Mouse (Mus musculus) intestine, embryonic 14.5 days (tissue): Measurements from ENCODE around the gene Sirpa. TPM values are rescaled to one million over a fixed set of nuclear protein-coding genes. Genes with fewer than 3 reads are reported as not detected.

Experiments used
- ATAC-seq: fragments of 200-750 bp; cut with Nextera tagmentation; replicated peaks from 2 replicates; pipeline ENCODE4 v1.8.0; 2017; ENCODE audit warnings: low read depth, moderate number of reproducible peaks, moderate TSS enrichment, moderate library complexity; ENCODE audit not compliant: low FRiP score, low TSS enrichment
- DNase-seq: peaks from one replicate; pipeline ENCODE4 v3.0.0-alpha.2; 2018; ENCODE audit warnings: low spot score
- H3K27ac ChIP-seq: fragments of 300-500 bp; sonication (generic); 2 replicates; pipeline ENCODE4 v1.5.1; 2014; ENCODE audit warnings: low read depth, mild to moderate bottlenecking, control low read depth
- H3K27me3 ChIP-seq: fragments of 300-500 bp; sonication (generic); replicated peaks from 2 replicates; pipeline ENCODE4 v1.6.1; 2014; ENCODE audit warnings: low read length, control low read depth; ENCODE audit not compliant: control insufficient read depth, insufficient read depth
- H3K36me3 ChIP-seq: fragments of 300-500 bp; sonication (generic); 2 replicates; pipeline ENCODE4 v1.6.1; 2014; ENCODE audit warnings: low read length, control low read depth; ENCODE audit not compliant: control insufficient read depth, insufficient read depth
- H3K4me1 ChIP-seq: fragments of 300-500 bp; sonication (generic); replicated peaks from 2 replicates; pipeline ENCODE4 v1.6.1; 2014; ENCODE audit warnings: low read length, control low read depth, mixed read lengths; ENCODE audit not compliant: control insufficient read depth, insufficient read depth
- H3K4me2 ChIP-seq: fragments of 300-500 bp; sonication (generic); 2 replicates; pipeline ENCODE4 v1.6.1; 2014; ENCODE audit warnings: low read length
- H3K4me3 ChIP-seq: fragments of 300-500 bp; sonication (generic); 2 replicates; pipeline ENCODE4 v1.5.1; 2014; ENCODE audit warnings: low read depth, low read length, control low read depth, mixed read lengths
- H3K9ac ChIP-seq: fragments of 300-500 bp; sonication (generic); 2 replicates; pipeline ENCODE4 v1.6.1; 2014; ENCODE audit warnings: mild to moderate bottlenecking, low read length
- H3K9me3 ChIP-seq: fragments of 300-500 bp; sonication (generic); 2 replicates; pipeline ENCODE4 v1.6.1; 2016; ENCODE audit warnings: low read length, control low read depth; ENCODE audit not compliant: control insufficient read depth
- WGBS: fragments of 180-500 bp; shearing (Covaris S2); extraction: QIAGEN DNeasy Blood & Tissue Kit; methylation state at CpG from one replicate; pipeline ENCODE4 v1.1.7; 2014; 5-methylcytosine and 5-hydroxymethylcytosine counted together
- polyA plus RNA-seq: library from polyadenylated mRNA; unstranded; fragments of >200 nt; fragmentation: Nextera tagmentation; extraction: Ambion mirVana; gene quantifications from 2 replicates; pipeline ENCODE4 v1.2.1, GENCODE M21; 2014

Sirpa gene
- polyA plus RNA-seq, 1 experiment from 2014 or later = 29.9 TPM

- 46% methylated on average over 12 of the region's 12 CpGs for WGBS
Measured at GRCm38 (mm10) chr2:129558008-129558874, 34.4 kb upstream of the Sirpa start.

GRCm38 (mm10) chr2:129558875-129559219, 33.8 kb upstream of the Sirpa start:
- Histone ChIP-seq H3K9ac (no peak overlapping the region), H3K27me3 (no peaks in the 10 kb centered on the region), H3K9me3 (no peaks in the 10 kb centered on the region), H3K4me3 (no peak overlapping the region), H3K36me3 (no peaks in the 10 kb centered on the region), H3K27ac (no peak overlapping the region), H3K4me1 (no peaks in the 10 kb centered on the region), H3K4me2 (no peak overlapping the region)
- DNase-seq (no peak), ATAC-seq (no peak)
- 52% methylated on average over 3 of the region's 3 CpGs for WGBS

More at GRCm38 (mm10) chr2:129558008-129558874, 34.4 kb upstream of the Sirpa start:
- no peak for DNase-seq
- H3K4me1 ChIP-seq = no peaks in the 10 kb centered on the region
- no peak overlapping the region for H3K4me2 ChIP-seq
- no peak for ATAC-seq
- H3K4me3 ChIP-seq = no peak overlapping the region
- no peaks in the 10 kb centered on the region for H3K36me3 ChIP-seq
- no peaks in the 10 kb centered on the region for H3K27me3 ChIP-seq
- no peaks in the 10 kb centered on the region for H3K9me3 ChIP-seq
- H3K27ac ChIP-seq = no peak overlapping the region
- H3K9ac ChIP-seq = no peak overlapping the region

GRCm38 (mm10) chr2:129561796-129562195, 30.8 kb upstream of the Sirpa start:
- H3K27ac ChIP-seq = no peak overlapping the region
- no peak overlapping the region for H3K4me2 ChIP-seq
- DNase-seq = no peak
- H3K9me3 ChIP-seq = no peaks in the 10 kb centered on the region
- no peaks in the 10 kb centered on the region for H3K27me3 ChIP-seq
- WGBS = 89% methylated on average over 3 of the region's 3 CpGs
- no peak overlapping the region for H3K9ac ChIP-seq
- no peak overlapping the region for H3K4me3 ChIP-seq
- no peak for ATAC-seq
- H3K4me1 ChIP-seq = no peaks in the 10 kb centered on the region
- H3K36me3 ChIP-seq = no peaks in the 10 kb centered on the region

- no peaks in the 10 kb centered on the region for H3K36me3 ChIP-seq
Measured at GRCm38 (mm10) chr2:129563944-129564709, 28.5 kb upstream of the Sirpa start.

GRCm38 (mm10) chr2:129569120-129569519, 23.5 kb upstream of the Sirpa start:
- Histone ChIP-seq H3K9me3 (no peaks in the 10 kb centered on the region), H3K36me3 (no peaks in the 10 kb centered on the region), H3K27ac (no peak overlapping the region), H3K9ac (no peak overlapping the region), H3K27me3 (no peaks in the 10 kb centered on the region), H3K4me3 (no peak overlapping the region), H3K4me1 (peaks cover under 1% of the 10 kb centered on the region; the same call in 1 of the 2 replicates), H3K4me2 (no peak overlapping the region)
- whole genome bisulfite sequencing = 64% methylated on average over 7 of the region's 7 CpGs
- no peak for ATAC-seq
- no peak for DNase-seq

More at GRCm38 (mm10) chr2:129563944-129564709, 28.5 kb upstream of the Sirpa start:
- Histone ChIP-seq H3K27me3 (no peaks in the 10 kb centered on the region), H3K9me3 (no peaks in the 10 kb centered on the region), H3K27ac (no peak overlapping the region), H3K4me2 (no peak overlapping the region), H3K9ac (no peak overlapping the region), H3K4me3 (no peak overlapping the region), H3K4me1 (no peaks in the 10 kb centered on the region)
- ATAC-seq (no peak), DNase-seq (no peak)
- WGBS = 74% methylated on average over 5 of the region's 5 CpGs

GRCm38 (mm10) chr2:129569556-129569955, 23.1 kb upstream of the Sirpa start:
- Histone ChIP-seq H3K36me3 (no peaks in the 10 kb centered on the region), H3K4me1 (peaks cover 5% of the 10 kb centered on the region; the same call in 1 of the 2 replicates), H3K27me3 (no peaks in the 10 kb centered on the region), H3K9me3 (no peaks in the 10 kb centered on the region), H3K9ac (no peak overlapping the region), H3K27ac (no peak overlapping the region), H3K4me2 (no peak overlapping the region), H3K4me3 (no peak overlapping the region)
- ATAC-seq = no peak
- no peak for DNase-seq
- WGBS = 38% methylated on average over 5 of the region's 5 CpGs

- Histone ChIP-seq H3K27me3 (no peaks in the 10 kb centered on the region), H3K36me3 (no peaks in the 10 kb centered on the region), H3K4me2 (peak overlapping the region; percentile 37; the same call in 1 of the 2 replicates), H3K27ac (no peak overlapping the region), H3K4me1 (peaks cover 5% of the 10 kb centered on the region; the same call in 1 of the 2 replicates), H3K4me3 (no peak overlapping the region), H3K9ac (no peak overlapping the region), H3K9me3 (no peaks in the 10 kb centered on the region)
- 21% methylated on average over 4 of the region's 4 CpGs for WGBS
- no peak for ATAC-seq
- no peak for DNase-seq
Measured at GRCm38 (mm10) chr2:129573701-129574273, 18.8 kb upstream of the Sirpa start.

GRCm38 (mm10) chr2:129574395-129575046, 18.1 kb upstream of the Sirpa start:
- no peak overlapping the region for H3K9ac ChIP-seq
- H3K9me3 ChIP-seq = no peaks in the 10 kb centered on the region
- H3K4me1 ChIP-seq = peaks cover 5% of the 10 kb centered on the region; the same call in 1 of the 2 replicates
- no peaks in the 10 kb centered on the region for H3K36me3 ChIP-seq
- WGBS = 10% methylated on average over 24 of the region's 24 CpGs
- peak overlapping the region; percentile 37 for H3K4me2 ChIP-seq
- ATAC-seq (no peak), DNase-seq (peak; percentile 58)
- H3K27me3 ChIP-seq = no peaks in the 10 kb centered on the region
- no peak overlapping the region for H3K27ac ChIP-seq
- no peak overlapping the region for H3K4me3 ChIP-seq
